Mouse (Mus musculus) intestine, embryonic 14.5 days (tissue): ENCODE results near the gene Arid5b. TPM values are rescaled to one million over a fixed set of nuclear protein-coding genes. Genes with fewer than 3 reads are reported as not detected.

Experiments
- ATAC-seq: fragments of 200-750 bp; cut with Nextera tagmentation; replicated peaks from 2 replicates; pipeline ENCODE4 v1.8.0; 2017; ENCODE audit warnings: low read depth, moderate number of reproducible peaks, moderate TSS enrichment, moderate library complexity; ENCODE audit not compliant: low FRiP score, low TSS enrichment
- DNase-seq: peaks from one replicate; pipeline ENCODE4 v3.0.0-alpha.2; 2018; ENCODE audit warnings: low spot score
- H3K27ac ChIP-seq: fragments of 300-500 bp; sonication (generic); 2 replicates; pipeline ENCODE4 v1.5.1; 2014; ENCODE audit warnings: low read depth, mild to moderate bottlenecking, control low read depth
- H3K27me3 ChIP-seq: fragments of 300-500 bp; sonication (generic); replicated peaks from 2 replicates; pipeline ENCODE4 v1.6.1; 2014; ENCODE audit warnings: low read length, control low read depth; ENCODE audit not compliant: control insufficient read depth, insufficient read depth
- H3K36me3 ChIP-seq: fragments of 300-500 bp; sonication (generic); 2 replicates; pipeline ENCODE4 v1.6.1; 2014; ENCODE audit warnings: low read length, control low read depth; ENCODE audit not compliant: control insufficient read depth, insufficient read depth
- H3K4me1 ChIP-seq: fragments of 300-500 bp; sonication (generic); replicated peaks from 2 replicates; pipeline ENCODE4 v1.6.1; 2014; ENCODE audit warnings: low read length, control low read depth, mixed read lengths; ENCODE audit not compliant: control insufficient read depth, insufficient read depth
- H3K4me2 ChIP-seq: fragments of 300-500 bp; sonication (generic); 2 replicates; pipeline ENCODE4 v1.6.1; 2014; ENCODE audit warnings: low read length
- H3K4me3 ChIP-seq: fragments of 300-500 bp; sonication (generic); 2 replicates; pipeline ENCODE4 v1.5.1; 2014; ENCODE audit warnings: low read depth, low read length, control low read depth, mixed read lengths
- H3K9ac ChIP-seq: fragments of 300-500 bp; sonication (generic); 2 replicates; pipeline ENCODE4 v1.6.1; 2014; ENCODE audit warnings: mild to moderate bottlenecking, low read length
- H3K9me3 ChIP-seq: fragments of 300-500 bp; sonication (generic); 2 replicates; pipeline ENCODE4 v1.6.1; 2016; ENCODE audit warnings: low read length, control low read depth; ENCODE audit not compliant: control insufficient read depth
- WGBS: fragments of 180-500 bp; shearing (Covaris S2); extraction: QIAGEN DNeasy Blood & Tissue Kit; methylation state at CpG from one replicate; pipeline ENCODE4 v1.1.7; 2014; 5-methylcytosine and 5-hydroxymethylcytosine counted together
- polyA plus RNA-seq: library from polyadenylated mRNA; unstranded; fragments of >200 nt; fragmentation: Nextera tagmentation; extraction: Ambion mirVana; gene quantifications from 2 replicates; pipeline ENCODE4 v1.2.1, GENCODE M21; 2014

The Arid5b gene
- polyA plus RNA-seq, 1 experiment from 2014 or later = 34.0 TPM

GRCm38 (mm10) chr10:68276350-68276975 is 2.1 kb downstream of the Arid5b start:
- Histone ChIP-seq H3K4me3 (peak overlapping the region; percentile 80), H3K27ac (peak overlapping the region; percentile 87), H3K36me3 (peaks cover 17% of the 10 kb centered on the region), H3K4me1 (peaks cover 15% of the 10 kb centered on the region), H3K9me3 (no peaks in the 10 kb centered on the region), H3K4me2 (peak overlapping the region; percentile 94), H3K9ac (peak overlapping the region; percentile 68), H3K27me3 (no peaks in the 10 kb centered on the region)
- ATAC-seq = peak; percentile 80
- WGBS = under 1% methylated on average over 29 of the region's 29 CpGs
- peak; percentile 91 for DNase-seq

- no peaks in the 10 kb centered on the region for H3K27me3 ChIP-seq
- ATAC-seq (no peak), DNase-seq (peak; percentile 55)
- no peaks in the 10 kb centered on the region for H3K9me3 ChIP-seq
- peak overlapping the region; percentile 94 for H3K4me2 ChIP-seq
- peaks cover 10% of the 10 kb centered on the region for H3K4me1 ChIP-seq
- peaks cover 24% of the 10 kb centered on the region for H3K36me3 ChIP-seq
- H3K27ac ChIP-seq = peak overlapping the region; percentile 87; the same call in 1 of the 2 replicates
- H3K4me3 ChIP-seq = peak overlapping the region; percentile 80
- no peak overlapping the region for H3K9ac ChIP-seq
- 26% methylated on average over 18 of the region's 18 CpGs for WGBS
These were observed 3.4 kb downstream of the Arid5b start for GRCm38 (mm10) chr10:68274900-68275760.

GRCm38 (mm10) chr10:68269789-68270188 is 8.8 kb downstream of the Arid5b start:
- Histone ChIP-seq H3K9ac (no peak overlapping the region), H3K9me3 (no peaks in the 10 kb centered on the region), H3K27me3 (no peaks in the 10 kb centered on the region), H3K27ac (no peak overlapping the region), H3K4me3 (no peak overlapping the region), H3K4me1 (peaks cover 10% of the 10 kb centered on the region; the same call in 1 of the 2 replicates), H3K4me2 (no peak overlapping the region), H3K36me3 (peaks cover 24% of the 10 kb centered on the region)
- no peak for ATAC-seq
- DNase-seq = no peak
- WGBS = 91% methylated on average over 10 of the region's 10 CpGs

- Histone ChIP-seq H3K27me3 (no peaks in the 10 kb centered on the region), H3K4me1 (peaks cover 9% of the 10 kb centered on the region; the same call in 1 of the 2 replicates), H3K27ac (no peak overlapping the region), H3K36me3 (peaks cover 22% of the 10 kb centered on the region), H3K9ac (no peak overlapping the region), H3K4me2 (no peak overlapping the region), H3K4me3 (no peak overlapping the region), H3K9me3 (no peaks in the 10 kb centered on the region)
- WGBS = 59% methylated on average over 5 of the region's 5 CpGs
- DNase-seq (no peak), ATAC-seq (peak; percentile 59; the same call in 1 of the 2 replicates)
These were observed 9.9 kb downstream of the Arid5b start for GRCm38 (mm10) chr10:68268629-68269028.

- no peaks in the 10 kb centered on the region for H3K27me3 ChIP-seq
- 87% methylated on average over 10 of the region's 10 CpGs for WGBS
- ATAC-seq = no peak
- peaks cover 12% of the 10 kb centered on the region; the same call in 1 of the 2 replicates for H3K36me3 ChIP-seq
- H3K4me1 ChIP-seq = peaks cover 7% of the 10 kb centered on the region; the same call in 1 of the 2 replicates
- DNase-seq = no peak
- H3K4me2 ChIP-seq = no peak overlapping the region
- H3K9me3 ChIP-seq = no peaks in the 10 kb centered on the region
- H3K9ac ChIP-seq = no peak overlapping the region
- H3K27ac ChIP-seq = no peak overlapping the region
- no peak overlapping the region for H3K4me3 ChIP-seq
These were observed 14.4 kb downstream of the Arid5b start for GRCm38 (mm10) chr10:68263969-68264688.

GRCm38 (mm10) chr10:68263296-68263968 is 15.1 kb downstream of the Arid5b start:
- H3K27me3 ChIP-seq = no peaks in the 10 kb centered on the region
- 77% methylated on average over 9 of the region's 9 CpGs for WGBS
- H3K9ac ChIP-seq = no peak overlapping the region
- H3K4me2 ChIP-seq = no peak overlapping the region
- no peak overlapping the region for H3K27ac ChIP-seq
- no peak for ATAC-seq
- no peaks in the 10 kb centered on the region for H3K9me3 ChIP-seq
- no peak overlapping the region for H3K4me3 ChIP-seq
- no peak for DNase-seq
- H3K4me1 ChIP-seq = peaks cover under 1% of the 10 kb centered on the region; the same call in 1 of the 2 replicates
- H3K36me3 ChIP-seq = peaks cover 14% of the 10 kb centered on the region; the same call in 1 of the 2 replicates

- Histone ChIP-seq H3K27me3 (no peaks in the 10 kb centered on the region), H3K9ac (no peak overlapping the region), H3K9me3 (no peaks in the 10 kb centered on the region), H3K27ac (no peak overlapping the region), H3K4me3 (no peak overlapping the region), H3K4me1 (no peaks in the 10 kb centered on the region), H3K36me3 (peaks cover 16% of the 10 kb centered on the region), H3K4me2 (no peak overlapping the region)
- ATAC-seq (no peak), DNase-seq (no peak)
- WGBS = 47% methylated on average over 4 of the region's 4 CpGs
These were observed 18.9 kb downstream of the Arid5b start for GRCm38 (mm10) chr10:68259601-68260000.
